Mouse (Mus musculus) neural tube, embryonic 14.5 days (tissue): ENCODE data around the gene Tsen34. TPM values are rescaled to one million over a fixed set of nuclear protein-coding genes. Genes with fewer than 3 reads are reported as not detected.

Experiments
- microRNA-seq: library from miRNA; unstranded; fragments of <30 nt; microRNA quantifications from one replicate; pipeline ENCODE4, GENCODE M21; 2016
- polyA plus RNA-seq: library from polyadenylated mRNA; unstranded; fragments of >200 nt; fragmentation: Nextera tagmentation; extraction: Ambion mirVana; gene quantifications from 2 replicates; pipeline ENCODE4 v1.2.1, GENCODE M21; 2014

Gene Tsen34
- polyA plus RNA-seq, 1 experiment from 2014 or later = 255 TPM

Small RNA genes within 50 kb of the gene (microRNA-seq; reads per million reads assigned to microRNA genes)
- 2.6 reads per million for gene Mir3572

Other genes starting within 250 kb of the Tsen34 start
- not detected in 2 replicates for gene Tarm1, start 190.2 kb upstream of the Tsen34 start, polyA plus RNA-seq
- gene Oscar, start 76.7 kb upstream of the Tsen34 start, polyA plus RNA-seq = 0.44 and 0.63 TPM in 2 replicates
- 447 and 581 TPM in 2 replicates for gene Ndufa3, start 75.5 kb upstream of the Tsen34 start, polyA plus RNA-seq
- gene Tfpt, start 62.9 kb upstream of the Tsen34 start, polyA plus RNA-seq = 31.7 and 37.7 TPM in 2 replicates
- 76.8 and 86.8 TPM in 2 replicates for gene Prpf31, start 62.9 kb upstream of the Tsen34 start, polyA plus RNA-seq
- gene Cnot3, start 47.6 kb upstream of the Tsen34 start, polyA plus RNA-seq = 40.5 and 47.7 TPM in 2 replicates
- gene Leng1, start 27.0 kb upstream of the Tsen34 start, polyA plus RNA-seq = 11.0 and 11.8 TPM in 2 replicates
- 4.1 and 6.2 TPM in 2 replicates for gene Tmc4, start 15.3 kb upstream of the Tsen34 start, polyA plus RNA-seq
- gene Mboat7, start 660 bp downstream of the Tsen34 start, polyA plus RNA-seq = 74.9 and 76.4 TPM in 2 replicates
- 703 and 810 TPM in 2 replicates for gene Rps9, start 11.1 kb downstream of the Tsen34 start, polyA plus RNA-seq
- 0.12 and 0.35 TPM in 2 replicates for gene Pirb, start 27.5 kb downstream of the Tsen34 start, polyA plus RNA-seq
- gene Gm15448, start 132.8 kb downstream of the Tsen34 start, polyA plus RNA-seq = not detected in 2 replicates
- not detected in 2 replicates for gene Pira2, start 152.2 kb downstream of the Tsen34 start, polyA plus RNA-seq
- gene Gm14548, start 205.3 kb downstream of the Tsen34 start, polyA plus RNA-seq = not detected in 2 replicates
- not detected in 2 replicates for gene Lilra6, start 222.6 kb downstream of the Tsen34 start, polyA plus RNA-seq